Mouse (Mus musculus) kidney, postnatal 36 days (tissue): Measurements from ENCODE around the gene Gm21256.
"Not testable (repeated sequence)": the region's sequence is repeated elsewhere in the genome, so short reads cannot be mapped to it uniquely, and the experiment has no call there.

Experiments used
- DNase-seq, 2 experiments: peaks; one replicate each; pipeline ENCODE4 v3.0.0; 2021 to 2022; ENCODE audit warnings: mixed read lengths in 2 of 2

Gene Gm21256

GRCm38 (mm10) chrY:47450660-47451059 is at the start of gene Gm21256:
TSS of gene Gm21256 (plus strand) at chrY:47450960.
- DNase-seq: not testable (repeated sequence)
